26 mouse cellular contexts compared by ENCODE assay signal in genomic region chr6:33218780-33219179, GRCm38 (mm10).
"Had no signal": no experiment of that assay in that cellular context is flagged by ENCODE, and none has a peak within 500 bp of the region (broad histone marks: within the 10 kb centered on the region; RNA-seq: fewer than 3 reads in every experiment).

No protein-coding gene starts in this region.

- ATAC-seq: forebrain, embryonic 13.5 days; forebrain, embryonic 15.5 days; forebrain, embryonic 16.5 days; forebrain, postnatal 0 days had no signal

- H3K4me2 ChIP-seq: embryonic facial prominence, embryonic 12.5 days; embryonic facial prominence, embryonic 13.5 days; embryonic facial prominence, embryonic 15.5 days; forebrain, embryonic 13.5 days; forebrain, embryonic 15.5 days; heart, embryonic 11.5 days; heart, embryonic 12.5 days had no signal

- H3K36me3 ChIP-seq: embryonic facial prominence, embryonic 10.5 days; embryonic facial prominence, embryonic 12.5 days; embryonic facial prominence, embryonic 13.5 days; embryonic facial prominence, embryonic 15.5 days; forebrain, embryonic 10.5 days; forebrain, embryonic 15.5 days; heart, embryonic 10.5 days; heart, embryonic 12.5 days had no signal

- H3K9me3 ChIP-seq: embryonic facial prominence, embryonic 10.5 days; embryonic facial prominence, embryonic 12.5 days; embryonic facial prominence, embryonic 13.5 days; embryonic facial prominence, embryonic 15.5 days; forebrain, embryonic 10.5 days; forebrain, embryonic 13.5 days; forebrain, embryonic 15.5 days; heart, embryonic 10.5 days; heart, embryonic 12.5 days had no signal

- H3K4me3 ChIP-seq: embryonic facial prominence, embryonic 10.5 days; embryonic facial prominence, embryonic 12.5 days; embryonic facial prominence, embryonic 13.5 days; embryonic facial prominence, embryonic 15.5 days; erythroblast, embryonic 14.5 days; forebrain, embryonic 10.5 days; forebrain, embryonic 13.5 days; forebrain, embryonic 15.5 days; gastrocnemius, adult 2 months; heart, adult 2 months; heart, embryonic 10.5 days; heart, embryonic 12.5 days had no signal

- H3K27me3 ChIP-seq: embryonic facial prominence, embryonic 12.5 days; embryonic facial prominence, embryonic 13.5 days; embryonic facial prominence, embryonic 15.5 days; forebrain, embryonic 13.5 days; forebrain, embryonic 15.5 days; heart, embryonic 12.5 days had no signal

- H3K4me1 ChIP-seq: embryonic facial prominence, embryonic 10.5 days; embryonic facial prominence, embryonic 12.5 days; embryonic facial prominence, embryonic 13.5 days; embryonic facial prominence, embryonic 15.5 days; forebrain, embryonic 10.5 days; forebrain, embryonic 13.5 days; forebrain, embryonic 15.5 days; heart, embryonic 10.5 days; heart, embryonic 12.5 days had no signal

- H3K27ac ChIP-seq: embryonic facial prominence, embryonic 10.5 days; embryonic facial prominence, embryonic 12.5 days; embryonic facial prominence, embryonic 13.5 days; embryonic facial prominence, embryonic 15.5 days; forebrain, embryonic 10.5 days; forebrain, embryonic 13.5 days; forebrain, embryonic 15.5 days; gastrocnemius, adult 2 months; heart, adult 2 months; heart, embryonic 10.5 days had no signal

- DNase-seq: cerebellum, postnatal 10 days; cerebellum, postnatal 14 days; cerebellum, postnatal 25 days; cerebellum, postnatal 36 days; embryo, embryonic 11 days; forebrain, postnatal 0 days; gastrocnemius, adult 2 months; gastrocnemius, postnatal 10 days; gastrocnemius, postnatal 14 days; gastrocnemius, postnatal 25 days; gastrocnemius, postnatal 36 days; heart, adult 11 months; heart, adult 18-20 months; heart, adult 2 months had no signal

- H3K9ac ChIP-seq: embryonic facial prominence, embryonic 12.5 days; embryonic facial prominence, embryonic 13.5 days; embryonic facial prominence, embryonic 15.5 days; forebrain, embryonic 13.5 days; forebrain, embryonic 15.5 days; forebrain, postnatal 0 days; heart, embryonic 12.5 days had no signal
